Mouse (Mus musculus) embryonic facial prominence, embryonic 13.5 days (tissue): ENCODE results near the gene Tmem255b. TPM values are rescaled to one million over a fixed set of nuclear protein-coding genes. Genes with fewer than 3 reads are reported as not detected.

Source experiments
- ATAC-seq: fragments of 200-750 bp; cut with Nextera tagmentation; 2 replicates; pipeline ENCODE4 v1.8.0; 2017; ENCODE audit warnings: low read depth; ENCODE audit not compliant: insufficient number of reproducible peaks, insufficient read depth, low FRiP score, low TSS enrichment
- H3K27ac ChIP-seq: fragments of 300-500 bp; sonication (generic); 2 replicates; pipeline ENCODE4 v1.5.1; 2015; ENCODE audit warnings: moderate library complexity, mild to moderate bottlenecking, inconsistent platforms
- H3K27me3 ChIP-seq: fragments of 300-500 bp; sonication (generic); 2 replicates; pipeline ENCODE4 v1.6.1; 2015; ENCODE audit warnings: mild to moderate bottlenecking, inconsistent platforms
- H3K36me3 ChIP-seq: fragments of 300-500 bp; sonication (generic); 2 replicates; pipeline ENCODE4 v1.6.1; 2015; ENCODE audit warnings: mild to moderate bottlenecking, inconsistent platforms
- H3K4me1 ChIP-seq: fragments of 300-500 bp; sonication (generic); 2 replicates; pipeline ENCODE4 v1.6.1; 2015; ENCODE audit warnings: inconsistent platforms
- H3K4me2 ChIP-seq: fragments of 300-500 bp; sonication (generic); 2 replicates; pipeline ENCODE4 v1.6.1; 2015; ENCODE audit warnings: moderate library complexity, mild to moderate bottlenecking, inconsistent platforms
- H3K4me3 ChIP-seq: fragments of 300-500 bp; sonication (generic); 2 replicates; pipeline ENCODE4 v1.5.1; 2015; ENCODE audit warnings: mild to moderate bottlenecking, inconsistent platforms
- H3K9ac ChIP-seq: fragments of 300-500 bp; sonication (generic); 2 replicates; pipeline ENCODE4 v1.6.1; 2015; ENCODE audit warnings: mild to moderate bottlenecking, inconsistent platforms
- H3K9me3 ChIP-seq: fragments of 300-500 bp; sonication (generic); 2 replicates; pipeline ENCODE4 v1.6.1; 2016; ENCODE audit warnings: inconsistent platforms
- WGBS: fragments of 180-500 bp; shearing (Covaris S2); methylation state at CpG from one replicate; pipeline ENCODE4 v1.1.7; 2015; ENCODE audit warnings: mixed read lengths; 5-methylcytosine and 5-hydroxymethylcytosine counted together
- polyA plus RNA-seq: library from polyadenylated mRNA; unstranded; fragments of >200 nt; fragmentation: Nextera tagmentation; extraction: Ambion mirVana; gene quantifications from 2 replicates; pipeline ENCODE4 v1.2.1, GENCODE M21; 2015

The Tmem255b gene
- polyA plus RNA-seq, 1 experiment from 2014 or later, result 0.38 TPM

GRCm38 (mm10) chr8:13451747-13452277, 16.8 kb downstream of the Tmem255b start:
- Histone ChIP-seq H3K27ac (no peak overlapping the region), H3K9me3 (no peaks in the 10 kb centered on the region), H3K4me3 (no peak overlapping the region), H3K4me1 (no peaks in the 10 kb centered on the region), H3K27me3 (no peaks in the 10 kb centered on the region), H3K4me2 (no peak overlapping the region), H3K36me3 (no peaks in the 10 kb centered on the region), H3K9ac (no peak overlapping the region)
- WGBS, result 69% methylated on average over 6 of the region's 6 CpGs
- ATAC-seq, result no peak

DNA sequence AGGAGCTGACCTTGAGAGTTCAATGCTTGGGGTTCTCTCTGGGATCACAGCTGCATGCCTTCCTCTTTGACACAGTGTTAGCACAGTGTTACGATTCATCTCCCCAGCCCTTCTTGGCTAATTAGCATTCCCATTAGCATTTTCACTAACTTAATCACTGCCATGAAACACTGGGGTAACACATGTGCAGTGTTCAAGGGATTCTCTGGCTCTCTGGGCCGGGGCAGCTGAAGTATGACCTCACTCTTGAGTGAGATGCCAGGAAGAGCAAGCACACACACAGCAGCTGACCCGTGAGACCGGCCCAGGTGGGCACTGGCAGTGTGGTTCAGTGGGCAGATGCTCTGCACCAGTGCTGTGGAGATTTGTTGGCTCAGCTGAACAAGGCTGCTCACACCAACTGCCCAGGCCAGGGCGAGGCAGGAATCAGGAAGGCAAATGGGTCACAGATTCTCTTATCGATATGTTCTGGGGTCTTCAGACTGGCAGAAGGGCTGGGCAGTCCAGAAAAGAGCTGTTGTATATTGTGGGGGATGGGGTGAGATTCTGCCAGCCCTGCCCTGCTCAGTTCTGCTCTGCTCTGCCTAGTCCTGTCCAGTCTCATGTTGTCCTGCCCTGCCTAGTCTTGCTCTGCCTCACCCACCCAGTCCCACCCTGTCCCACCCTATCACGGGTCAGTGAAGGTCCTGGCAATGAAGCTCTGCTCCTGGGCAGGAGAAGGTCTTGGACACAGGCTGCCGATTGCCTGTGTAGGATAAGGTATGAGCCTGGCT, 19.5 kb downstream of the Tmem255b start:
- no peak for ATAC-seq
- WGBS, result 76% methylated on average over 8 of the region's 8 CpGs
- Histone ChIP-seq H3K36me3 (no peaks in the 10 kb centered on the region), H3K4me3 (no peak overlapping the region), H3K9ac (no peak overlapping the region), H3K4me1 (no peaks in the 10 kb centered on the region), H3K9me3 (no peaks in the 10 kb centered on the region), H3K4me2 (no peak overlapping the region), H3K27me3 (no peaks in the 10 kb centered on the region), H3K27ac (no peak overlapping the region)

DNA sequence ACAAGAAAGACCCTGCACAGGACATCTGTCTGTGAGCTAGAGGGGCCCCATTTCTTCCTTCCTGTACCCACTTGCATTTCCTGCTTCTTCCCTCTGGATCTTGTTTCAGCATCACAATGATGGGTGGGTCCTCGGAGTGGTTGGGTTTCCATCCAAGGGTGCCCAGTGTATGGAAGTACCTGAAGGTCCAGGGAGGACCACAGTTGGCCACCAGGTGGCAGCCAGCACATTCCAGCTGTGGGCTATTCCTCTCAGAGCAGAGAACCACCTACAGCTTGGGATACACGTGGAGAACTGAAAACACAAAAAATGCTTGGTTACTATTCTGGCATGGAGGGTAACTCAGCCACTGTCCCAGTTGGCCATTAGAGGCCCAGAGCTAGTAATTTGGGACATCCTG, 20.3 kb downstream of the Tmem255b start:
- no peak for ATAC-seq
- H3K4me3 ChIP-seq, result no peak overlapping the region
- WGBS, result 22% methylated on average over 2 of the region's 2 CpGs
- no peaks in the 10 kb centered on the region for H3K4me1 ChIP-seq
- H3K36me3 ChIP-seq, result no peaks in the 10 kb centered on the region
- H3K9ac ChIP-seq, result no peak overlapping the region
- H3K9me3 ChIP-seq, result no peaks in the 10 kb centered on the region
- no peaks in the 10 kb centered on the region for H3K27me3 ChIP-seq
- H3K4me2 ChIP-seq, result no peak overlapping the region
- H3K27ac ChIP-seq, result no peak overlapping the region

GRCm38 (mm10) chr8:13459431-13459830, 24.4 kb downstream of the Tmem255b start:
- WGBS, result 87% methylated on average over 4 of the region's 4 CpGs
- Histone ChIP-seq H3K9me3 (no peaks in the 10 kb centered on the region), H3K27ac (no peak overlapping the region), H3K36me3 (no peaks in the 10 kb centered on the region), H3K4me3 (no peak overlapping the region), H3K4me1 (no peaks in the 10 kb centered on the region), H3K4me2 (no peak overlapping the region), H3K9ac (no peak overlapping the region), H3K27me3 (no peaks in the 10 kb centered on the region)
- ATAC-seq, result no peak

- no peaks in the 10 kb centered on the region for H3K27me3 ChIP-seq
- ATAC-seq, result no peak
- no peaks in the 10 kb centered on the region for H3K36me3 ChIP-seq
- H3K4me2 ChIP-seq, result no peak overlapping the region
- H3K4me1 ChIP-seq, result no peaks in the 10 kb centered on the region; the same call in 1 of the 2 replicates
- no peaks in the 10 kb centered on the region for H3K9me3 ChIP-seq
- WGBS, result 70% methylated on average over 17 of the region's 17 CpGs
- H3K9ac ChIP-seq, result no peak overlapping the region
- no peak overlapping the region for H3K4me3 ChIP-seq
- no peak overlapping the region for H3K27ac ChIP-seq
Observed at GRCm38 (mm10) chr8:13461085-13461765, 26.2 kb downstream of the Tmem255b start.

GRCm38 (mm10) chr8:13461843-13462242, 26.9 kb downstream of the Tmem255b start:
- Histone ChIP-seq H3K36me3 (no peaks in the 10 kb centered on the region), H3K9ac (no peak overlapping the region), H3K27me3 (no peaks in the 10 kb centered on the region), H3K27ac (no peak overlapping the region), H3K4me3 (no peak overlapping the region), H3K4me2 (no peak overlapping the region), H3K9me3 (no peaks in the 10 kb centered on the region), H3K4me1 (no peaks in the 10 kb centered on the region; the same call in 1 of the 2 replicates)
- ATAC-seq, result no peak
- WGBS, result 39% methylated on average over 4 of the region's 4 CpGs

GRCm38 (mm10) chr8:13462392-13462791, 27.4 kb downstream of the Tmem255b start:
- no peak overlapping the region for H3K4me3 ChIP-seq
- H3K4me2 ChIP-seq, result no peak overlapping the region
- no peak overlapping the region for H3K27ac ChIP-seq
- no peak overlapping the region for H3K9ac ChIP-seq
- H3K9me3 ChIP-seq, result no peaks in the 10 kb centered on the region
- no peaks in the 10 kb centered on the region for H3K27me3 ChIP-seq
- H3K4me1 ChIP-seq, result no peaks in the 10 kb centered on the region; the same call in 1 of the 2 replicates
- WGBS, result 75% methylated on average over 10 of the region's 10 CpGs
- ATAC-seq, result no peak
- H3K36me3 ChIP-seq, result no peaks in the 10 kb centered on the region

DNA sequence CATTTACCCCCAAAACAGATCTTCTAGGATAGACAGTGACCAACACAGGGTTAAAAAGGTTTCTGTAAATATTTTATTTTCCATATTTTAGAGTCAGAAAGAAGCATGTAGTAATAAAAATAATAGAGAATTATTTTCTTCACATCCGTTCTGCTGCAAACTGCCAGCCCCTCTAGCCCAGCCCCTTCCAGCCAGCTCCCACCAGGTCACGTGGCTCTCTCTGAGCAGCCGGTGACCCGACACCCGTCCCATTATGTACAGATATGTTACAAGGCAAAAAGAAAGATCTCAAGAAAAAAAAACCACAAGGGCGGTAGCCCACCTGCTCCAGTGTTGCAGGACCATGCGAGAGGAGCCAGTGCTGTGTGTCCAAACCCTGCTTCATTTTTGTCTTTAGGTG, 30.3 kb downstream of the Tmem255b start:
- Histone ChIP-seq H3K4me3 (no peak overlapping the region), H3K36me3 (no peaks in the 10 kb centered on the region), H3K4me1 (no peaks in the 10 kb centered on the region; the same call in 1 of the 2 replicates), H3K27me3 (no peaks in the 10 kb centered on the region), H3K4me2 (no peak overlapping the region), H3K9ac (0 out of 2 replicates have a peak overlapping the region, but pooled peaks have one; percentile 36), H3K9me3 (no peaks in the 10 kb centered on the region), H3K27ac (no peak overlapping the region)
- 46% methylated on average over 7 of the region's 7 CpGs for WGBS
- no peak for ATAC-seq

- 50% methylated on average over 5 of the region's 5 CpGs for WGBS
- no peak for ATAC-seq
- no peaks in the 10 kb centered on the region for H3K27me3 ChIP-seq
- H3K4me3 ChIP-seq, result no peak overlapping the region
- no peak overlapping the region for H3K9ac ChIP-seq
- no peak overlapping the region for H3K27ac ChIP-seq
- H3K4me2 ChIP-seq, result no peak overlapping the region
- no peaks in the 10 kb centered on the region for H3K9me3 ChIP-seq
- H3K36me3 ChIP-seq, result no peaks in the 10 kb centered on the region
- H3K4me1 ChIP-seq, result peaks cover under 1% of the 10 kb centered on the region
Observed at GRCm38 (mm10) chr8:13466989-13467388, 32.0 kb downstream of the Tmem255b start.

- Histone ChIP-seq H3K27ac (no peak overlapping the region), H3K4me3 (no peak overlapping the region), H3K36me3 (no peaks in the 10 kb centered on the region), H3K9ac (no peak overlapping the region), H3K27me3 (no peaks in the 10 kb centered on the region), H3K9me3 (no peaks in the 10 kb centered on the region), H3K4me2 (no peak overlapping the region), H3K4me1 (peaks cover 6% of the 10 kb centered on the region)
- 82% methylated on average over 9 of the region's 9 CpGs for WGBS
- no peak for ATAC-seq
Observed at GRCm38 (mm10) chr8:13468737-13469136, 33.7 kb downstream of the Tmem255b start.

DNA sequence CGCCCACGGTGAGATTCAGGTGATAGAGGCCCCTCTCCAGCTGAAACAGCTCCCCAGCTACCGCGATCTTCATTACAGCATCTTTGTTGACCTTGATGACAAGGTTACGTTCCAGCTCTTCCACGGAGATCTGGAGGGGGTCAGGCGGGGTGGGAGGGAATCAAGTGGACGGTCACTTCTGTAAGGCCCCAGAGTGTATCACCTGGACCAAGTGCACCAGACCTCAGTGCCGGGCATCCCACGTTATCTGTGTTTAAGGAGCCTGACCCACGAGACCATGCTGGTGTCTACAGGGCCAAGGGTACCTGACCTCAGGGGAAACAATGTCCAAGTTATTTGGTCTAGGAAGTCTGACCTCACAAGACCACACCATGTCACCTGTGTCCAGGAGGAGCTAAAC, 36.5 kb downstream of the Tmem255b start:
- ATAC-seq, result no peak
- peaks cover 6% of the 10 kb centered on the region for H3K4me1 ChIP-seq
- H3K9me3 ChIP-seq, result no peaks in the 10 kb centered on the region
- no peaks in the 10 kb centered on the region for H3K27me3 ChIP-seq
- no peak overlapping the region for H3K9ac ChIP-seq
- WGBS, result 87% methylated on average over 11 of the region's 11 CpGs
- no peak overlapping the region for H3K27ac ChIP-seq
- H3K4me3 ChIP-seq, result no peak overlapping the region
- H3K4me2 ChIP-seq, result no peak overlapping the region
- H3K36me3 ChIP-seq, result no peaks in the 10 kb centered on the region

GRCm38 (mm10) chr8:13472284-13472683, 37.3 kb downstream of the Tmem255b start:
- Histone ChIP-seq H3K9ac (0 out of 2 replicates have a peak overlapping the region, but pooled peaks have one; percentile 28), H3K4me3 (no peak overlapping the region), H3K36me3 (no peaks in the 10 kb centered on the region), H3K9me3 (no peaks in the 10 kb centered on the region), H3K27ac (no peak overlapping the region), H3K27me3 (no peaks in the 10 kb centered on the region), H3K4me1 (peaks cover 6% of the 10 kb centered on the region), H3K4me2 (no peak overlapping the region)
- WGBS, result 46% methylated on average over 7 of the region's 7 CpGs
- 0 out of 2 replicates have a peak, but pooled peaks have one; percentile 48 for ATAC-seq
